Mouse (Mus musculus) bone marrow, adult 2 months (tissue): Measurements from ENCODE around the gene Tfcp2.

ENCODE experiments used
- CTCF ChIP-seq: fragments of 200-500 bp; IDR thresholded peaks from 2 replicates; pipeline ENCODE4 v1.5.1; 2011; ENCODE audit warnings: low read length, control low read depth; ENCODE audit not compliant: control insufficient read depth, insufficient read depth
- POLR2A ChIP-seq: fragments of 200-500 bp; IDR thresholded peaks from 2 replicates; pipeline ENCODE4 v1.6.1; 2011; ENCODE audit warnings: low read depth, mild to moderate bottlenecking, control low read depth, low read length, borderline replicate concordance; ENCODE audit not compliant: control insufficient read depth

- TF ChIP-seq POLR2A, result no peak
- TF ChIP-seq CTCF, result no peak
Observed at GRCm38 (mm10) chr15:100585931-100586330, 34.1 kb upstream of the Tfcp2 start.
